Mouse (Mus musculus): ENCODE results near the gene Olfr135. TPM values are rescaled to one million over a fixed set of nuclear protein-coding genes. Genes with fewer than 3 reads are reported as not detected.

Gene Olfr135
- polyA plus RNA-seq (2016; fragmentation: Nextera tagmentation; extraction: Ambion mirVana): not detected in 2 replicates

DNA sequence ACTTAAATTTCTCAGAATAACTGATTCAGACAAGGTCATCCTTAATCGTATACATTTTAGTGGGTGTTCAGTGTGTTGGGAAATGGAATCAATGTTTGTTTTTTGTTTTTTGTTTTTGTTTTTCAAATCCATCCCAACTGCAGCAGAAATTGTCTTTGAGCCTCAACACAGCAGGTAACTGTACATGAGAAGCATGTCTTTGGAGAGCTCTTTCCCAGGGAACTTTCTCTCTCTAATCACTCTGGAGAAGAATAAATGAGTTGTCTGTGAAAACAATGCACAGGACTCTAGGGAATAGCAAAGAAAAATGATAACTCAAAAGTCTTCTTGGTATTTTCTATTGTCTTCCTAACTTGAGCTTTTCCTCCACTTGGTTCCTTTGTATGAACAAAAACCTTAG is at the start of gene Olfr135:
Olfr135 (plus strand) TSS at position 301 of the 400 bp plus-strand sequence.
- no peak within 1 kb of the TSS for H3K4me3 ChIP-seq
- DNase-seq (ENCODE audit: extremely low spot score, low spot score): no peak
- 97% methylated on average over 1 of the region's 1 CpGs for WGBS
- no peaks in the 10 kb centered on the region for H3K27me3 ChIP-seq (ENCODE audit: poor library complexity, severe bottlenecking)
- H3K36me3 ChIP-seq (replicated peaks): no peaks in the 10 kb centered on the region
- no peak within 1 kb of the TSS for H3K27ac ChIP-seq
- no peaks in the 10 kb centered on the region for H3K4me1 ChIP-seq
- H3K9me3 ChIP-seq: peaks cover 4% of the 10 kb centered on the region; the same call in 1 of the 2 replicates

DNA sequence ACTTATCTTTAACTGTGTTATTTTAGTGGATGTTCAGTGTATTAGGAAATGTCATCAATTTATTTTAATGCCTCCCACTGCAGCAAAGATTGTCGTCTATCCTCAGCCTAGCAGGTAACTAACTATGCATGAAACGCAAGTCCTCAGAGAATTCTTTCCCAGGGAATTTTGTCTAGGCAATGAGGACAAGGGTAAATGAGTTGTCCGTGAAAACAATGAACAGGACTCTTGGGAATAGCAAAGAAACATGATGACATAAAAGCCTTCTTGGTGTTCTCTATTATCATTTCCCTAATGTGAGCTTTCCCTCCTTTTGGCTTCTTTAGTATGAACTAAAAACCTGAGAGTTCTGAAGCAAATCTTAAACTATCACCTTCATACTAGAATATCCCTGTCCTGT is 33.0 kb upstream of the Olfr135 start, which contains the start of gene Olfr134:
Olfr134 (plus strand) TSS at position 301 of the 400 bp plus-strand sequence.
- Histone ChIP-seq H3K4me1 (no peaks in the 10 kb centered on the region), H3K36me3 (replicated peaks) (no peaks in the 10 kb centered on the region), H3K9me3 (no peaks in the 10 kb centered on the region), H3K27me3 (ENCODE audit: poor library complexity, severe bottlenecking) (no peaks in the 10 kb centered on the region), H3K4me3 (no peak within 1 kb of the TSS), H3K27ac (no peak within 1 kb of the TSS)
- DNase-seq (ENCODE audit: extremely low spot score, low spot score): no peak
- WGBS: 83% methylated on average over 3 of the region's 3 CpGs

Other genes with a start within 250 kb of the Olfr135 start
- not detected in 2 replicates for gene Olfr129, start 144.3 kb upstream of the Olfr135 start, polyA plus RNA-seq (2016; fragmentation: Nextera tagmentation; extraction: Ambion mirVana)
- gene Olfr130, start 140.4 kb upstream of the Olfr135 start, polyA plus RNA-seq (2016; fragmentation: Nextera tagmentation; extraction: Ambion mirVana): not detected in 2 replicates
- not detected in 2 replicates for gene Olfr131, start 115.6 kb upstream of the Olfr135 start, polyA plus RNA-seq (2016; fragmentation: Nextera tagmentation; extraction: Ambion mirVana)
- gene Olfr132, start 69.8 kb upstream of the Olfr135 start, polyA plus RNA-seq (2016; fragmentation: Nextera tagmentation; extraction: Ambion mirVana): not detected in 2 replicates
- not detected in 2 replicates for gene Olfr133, start 59.1 kb upstream of the Olfr135 start, polyA plus RNA-seq (2016; fragmentation: Nextera tagmentation; extraction: Ambion mirVana)
- not detected in 2 replicates for gene Olfr134, start 32.9 kb upstream of the Olfr135 start, polyA plus RNA-seq (2016; fragmentation: Nextera tagmentation; extraction: Ambion mirVana)
- gene Olfr138, start 56.7 kb downstream of the Olfr135 start, polyA plus RNA-seq (2016; fragmentation: Nextera tagmentation; extraction: Ambion mirVana): not detected in 2 replicates
- not detected in 2 replicates for gene Olfr137, start 103.2 kb downstream of the Olfr135 start, polyA plus RNA-seq (2016; fragmentation: Nextera tagmentation; extraction: Ambion mirVana)
- not detected in 2 replicates for gene Olfr136, start 125.5 kb downstream of the Olfr135 start, polyA plus RNA-seq (2016; fragmentation: Nextera tagmentation; extraction: Ambion mirVana)
- gene Esp36, start 215.8 kb downstream of the Olfr135 start, polyA plus RNA-seq (2016; fragmentation: Nextera tagmentation; extraction: Ambion mirVana): not detected in 2 replicates